Mouse (Mus musculus) hematopoietic stem cell, adult 5-6 weeks (primary cell): ENCODE measurements around the gene Ndufaf7. TPM values are rescaled to one million over a fixed set of nuclear protein-coding genes. Genes with fewer than 3 reads are reported as not detected.
A peak's percentile ranks its signal among the peaks of the same experiment; 100 is the strongest.

ENCODE experiments used
- ATAC-seq, 2 experiments: fragments of 125-278 bp in 1 of 2; replicated peaks in 1 of 2; 2 replicates each; pipeline ENCODE4 v1.8.0; 2016 to 2017; ENCODE audit warnings: inconsistent platforms in 2 of 2, mild to moderate bottlenecking in 2 of 2, moderate number of reproducible peaks in 2 of 2, low read depth in 1 of 2, moderate TSS enrichment in 1 of 2; ENCODE audit not compliant: low FRiP score in 2 of 2, poor library complexity in 2 of 2, severe bottlenecking in 2 of 2, insufficient read depth in 1 of 2, low TSS enrichment in 1 of 2
- total RNA-seq: library from RNA; stranded (forward); fragments of 172-1452, 232-1000 nt; gene quantifications from 2 replicates; pipeline ENCODE4 v1.2.3, GENCODE M21; 2017

The Ndufaf7 gene
- 39.7 and 46.3 TPM in 2 replicates for total RNA-seq

GRCm38 (mm10) chr17:78936466-78937228, at the start of gene Ndufaf7, which contains the start of gene Cebpz:
TSS of gene Ndufaf7 (plus strand) at chr17:78937136.
TSS of gene Cebpz (minus strand) at chr17:78937066.
- peak; percentile 97 to 99 for ATAC-seq

GRCm38 (mm10) chr17:78888554-78888953, 48.4 kb upstream of the Ndufaf7 start:
- ATAC-seq, result no peak

- no peak for ATAC-seq
Observed at GRCm38 (mm10) chr17:78889184-78889583, 47.8 kb upstream of the Ndufaf7 start.

GRCm38 (mm10) chr17:78891020-78891419, 45.9 kb upstream of the Ndufaf7 start:
- ATAC-seq, result peak in 1 of 2 experiments; percentile 72; a peak in 1 of 4 replicates

- ATAC-seq, result no peak
Observed at GRCm38 (mm10) chr17:78894991-78895390, 41.9 kb upstream of the Ndufaf7 start.

GRCm38 (mm10) chr17:78895394-78895793, 41.5 kb upstream of the Ndufaf7 start:
- ATAC-seq, result peak; percentile 59 to 71; a peak in 2 of 4 replicates

GRCm38 (mm10) chr17:78903158-78903557, 33.8 kb upstream of the Ndufaf7 start:
- ATAC-seq, result no peak; a peak in 1 of 4 replicates

GRCm38 (mm10) chr17:78906892-78907291, 30.0 kb upstream of the Ndufaf7 start, which contains the start of gene Sult6b1:
TSS of gene Sult6b1 (minus strand) at chr17:78906992.
- ATAC-seq, result no peak

- no peak for ATAC-seq
Observed at GRCm38 (mm10) chr17:78909374-78909773, 27.6 kb upstream of the Ndufaf7 start.

- no peak for ATAC-seq
Observed at GRCm38 (mm10) chr17:78912861-78913281, 24.1 kb upstream of the Ndufaf7 start.

GRCm38 (mm10) chr17:78913921-78914320, 23.0 kb upstream of the Ndufaf7 start:
- ATAC-seq, result no peak

GRCm38 (mm10) chr17:78915772-78916171, 21.2 kb upstream of the Ndufaf7 start:
- ATAC-seq, result no peak

GRCm38 (mm10) chr17:78916369-78916813, 20.5 kb upstream of the Ndufaf7 start, which contains the start of gene Cebpzos:
TSS of gene Cebpzos (plus strand) at chr17:78916500.
- ATAC-seq, result peak; percentile 90 to 96

- ATAC-seq, result no peak
Observed at GRCm38 (mm10) chr17:78916899-78917298, 20.0 kb upstream of the Ndufaf7 start.

- no peak for ATAC-seq
Observed at GRCm38 (mm10) chr17:78917696-78918095, 19.2 kb upstream of the Ndufaf7 start.

GRCm38 (mm10) chr17:78935857-78936256, 1.1 kb upstream of the Ndufaf7 start:
- no peak for ATAC-seq

GRCm38 (mm10) chr17:78937229-78937853, 405 bp downstream of the Ndufaf7 start:
- ATAC-seq, result no peak

- peak in 1 of 2 experiments; percentile 27; a peak in 1 of 4 replicates for ATAC-seq
Observed at GRCm38 (mm10) chr17:78938927-78939326, 2.0 kb downstream of the Ndufaf7 start.
